Mouse (Mus musculus) left cerebral cortex, adult 8-10 months (tissue): Measurements from ENCODE around the gene Gga1. TPM values are rescaled to one million over a fixed set of nuclear protein-coding genes. Genes with fewer than 3 reads are reported as not detected.
A peak's percentile ranks its signal among the peaks of the same experiment; 100 is the strongest.

ENCODE experiments used
- DNase-seq, 2 experiments: peaks; one replicate each; pipeline ENCODE4 v3.0.0; 2022; ENCODE audit warnings: low spot score in 2 of 2
- total RNA-seq, 4 experiments: library from RNA; stranded (reverse); gene quantifications; 2 replicates each; pipeline ENCODE4 v1.2.4; 2022

Gga1 gene
- 10 to 100 TPM; 53.5 to 64.7 (median 57.6) TPM for total RNA-seq

DNA sequence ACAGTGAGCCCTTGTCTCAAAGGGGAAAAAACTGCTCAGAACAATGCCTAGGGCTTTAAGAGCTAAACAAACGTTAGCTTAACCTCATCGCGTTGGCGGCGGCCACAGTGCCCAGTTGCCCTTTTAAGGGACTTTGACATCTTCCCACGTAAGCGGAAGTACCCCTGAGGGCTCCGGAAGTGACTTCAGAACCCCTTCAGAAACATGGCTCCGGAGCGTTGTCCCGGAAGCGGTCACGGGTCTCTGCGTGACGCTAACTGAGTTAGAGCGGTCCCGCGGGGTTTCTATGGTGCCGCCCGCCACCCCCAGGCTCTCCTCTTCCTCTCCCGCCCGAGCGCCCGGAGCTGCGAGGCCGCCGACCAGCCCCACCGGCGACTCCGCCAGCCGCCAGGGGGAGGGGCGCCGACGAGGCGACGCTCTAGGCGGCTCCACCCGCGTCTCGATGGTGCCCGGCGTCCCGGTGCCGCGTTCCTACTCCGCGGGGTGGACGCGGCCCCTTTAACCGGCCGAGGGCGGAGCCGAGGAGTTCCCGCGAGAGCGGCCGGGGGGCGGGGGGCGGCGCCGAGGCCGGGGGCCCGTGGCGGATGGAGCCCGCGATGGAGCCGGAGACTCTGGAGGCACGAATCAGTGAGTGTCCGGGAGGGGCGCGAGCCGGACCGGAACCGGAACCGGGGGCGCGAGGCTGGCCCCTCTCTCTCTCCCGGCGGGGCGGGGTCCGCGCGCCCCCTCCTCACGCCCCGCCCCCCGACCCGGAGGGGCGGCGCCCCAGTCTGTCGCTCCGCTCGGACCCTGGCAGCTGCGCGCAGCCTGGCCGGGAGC lies at the start of gene Gga1:
Gene Gga1, plus strand, starts transcription at position 200 of the 819 bp plus-strand sequence.
- peak; percentile 95 for DNase-seq

DNA sequence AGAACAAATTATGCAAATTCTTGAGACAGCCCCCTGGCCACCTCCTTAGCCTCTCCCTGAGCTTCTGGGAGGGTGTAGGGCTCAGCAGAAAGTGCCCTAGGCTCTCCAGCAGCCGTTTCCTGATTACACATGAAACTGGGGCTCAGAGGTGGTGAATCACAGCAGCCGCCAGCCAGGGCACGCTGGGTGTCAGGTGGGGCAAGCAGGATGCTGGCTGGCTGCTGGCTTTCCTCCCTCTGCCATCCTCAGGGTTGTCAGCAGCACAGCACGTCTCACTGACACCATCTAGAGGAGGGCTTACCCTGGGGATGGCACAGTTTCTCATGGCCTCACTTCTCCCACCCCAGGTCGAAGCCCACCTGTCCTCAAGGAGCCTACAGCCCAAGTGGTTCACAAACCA lies 48.7 kb upstream of the Gga1 start:
- no peak for DNase-seq

- no peak for DNase-seq
These were observed 47.4 kb upstream of the Gga1 start for GRCm38 (mm10) chr15:78829636-78830035.

- no peak for DNase-seq
These were observed 46.0 kb upstream of the Gga1 start for GRCm38 (mm10) chr15:78830742-78831719.

GRCm38 (mm10) chr15:78831720-78832657 lies 45.0 kb upstream of the Gga1 start:
- no peak for DNase-seq

- DNase-seq: peak in 1 of 2 experiments; percentile 82
These were observed 44.3 kb upstream of the Gga1 start for GRCm38 (mm10) chr15:78832701-78833123.

DNA sequence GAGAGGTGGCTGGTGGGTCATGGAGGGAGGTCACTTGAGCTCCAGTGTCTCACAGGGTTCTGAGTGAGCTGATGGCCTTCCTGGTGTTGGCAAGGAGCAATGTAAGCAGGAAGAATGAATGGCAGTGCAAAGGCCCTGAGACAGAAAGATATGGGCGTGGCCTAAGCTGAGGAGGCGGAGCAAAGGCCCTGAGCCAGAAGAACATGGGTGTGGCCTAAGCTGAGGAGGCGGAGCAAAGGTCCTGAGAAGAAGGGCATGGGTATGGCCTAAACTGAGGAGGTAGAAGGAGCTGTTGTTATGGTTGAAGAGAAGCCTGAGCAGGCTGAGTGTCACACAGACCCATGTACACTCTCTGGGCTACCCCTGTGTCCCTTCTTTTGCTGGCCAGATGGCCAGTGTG lies 43.4 kb upstream of the Gga1 start:
- no peak for DNase-seq

GRCm38 (mm10) chr15:78834233-78835005 lies 42.6 kb upstream of the Gga1 start:
- no peak for DNase-seq

DNA sequence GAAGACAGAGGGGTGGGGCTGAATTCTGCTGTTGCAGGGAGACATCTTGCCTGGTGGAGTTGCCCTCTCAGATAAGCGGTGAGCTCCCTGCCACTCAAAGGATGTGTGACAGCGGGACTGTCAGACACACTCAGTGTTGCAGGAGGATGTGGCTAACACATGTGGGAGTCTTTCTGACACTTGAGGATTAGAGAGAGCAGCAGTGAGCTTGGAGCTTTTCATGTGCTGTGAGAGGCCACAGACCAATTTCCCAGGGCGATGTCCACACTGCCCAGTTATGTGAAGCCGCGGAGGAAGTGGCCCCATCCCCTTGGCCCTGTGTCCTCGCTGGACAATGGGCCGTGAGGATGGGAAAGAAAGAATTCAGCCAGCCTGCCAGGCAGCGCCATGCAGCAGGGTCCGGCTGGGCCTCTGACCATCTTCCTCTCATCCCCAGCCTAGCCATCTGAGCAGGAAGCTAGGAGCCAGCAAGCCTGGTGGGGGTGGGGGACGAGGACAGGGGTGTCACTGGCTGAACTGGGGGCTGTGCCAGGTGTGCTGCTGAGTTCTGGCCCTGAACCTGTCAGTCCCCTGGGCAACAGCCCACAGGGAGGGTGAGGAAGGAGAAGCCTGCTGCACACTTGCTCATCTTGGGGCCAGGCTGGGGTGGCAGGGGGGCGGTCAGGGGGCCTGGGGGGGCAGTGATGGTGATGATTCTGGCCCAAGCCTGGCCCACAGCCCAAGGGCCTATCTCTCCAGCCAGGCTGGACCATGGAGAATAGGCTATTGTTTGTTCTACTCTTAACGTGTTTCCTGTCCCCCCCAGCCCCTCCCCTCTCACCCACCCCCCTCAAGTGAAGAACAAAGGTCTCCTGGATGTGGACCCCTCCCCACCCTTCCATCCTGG lies 41.5 kb upstream of the Gga1 start:
- no peak for DNase-seq

GRCm38 (mm10) chr15:78836086-78836621 lies 40.8 kb upstream of the Gga1 start:
- no peak for DNase-seq

DNA sequence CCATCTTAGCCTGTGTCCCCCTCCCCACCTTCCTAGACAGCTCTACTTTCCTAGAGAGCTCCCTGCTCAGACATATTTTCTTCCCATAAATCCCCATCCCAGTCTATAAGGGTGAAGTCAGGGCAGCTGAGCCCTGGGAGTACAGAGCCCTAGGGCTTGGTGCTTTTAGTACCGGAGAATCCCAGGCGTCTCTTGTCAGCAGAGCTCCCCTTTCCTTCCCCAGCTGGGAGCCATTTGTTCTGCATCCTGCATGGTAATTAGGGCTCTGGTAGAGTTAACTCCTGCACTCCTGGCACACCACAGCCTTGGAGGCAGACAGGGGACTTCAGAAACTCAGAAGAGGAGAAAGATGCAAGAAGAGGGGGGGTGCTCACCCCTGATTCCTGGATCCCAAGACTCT lies 37.2 kb upstream of the Gga1 start:
- no peak for DNase-seq

DNA sequence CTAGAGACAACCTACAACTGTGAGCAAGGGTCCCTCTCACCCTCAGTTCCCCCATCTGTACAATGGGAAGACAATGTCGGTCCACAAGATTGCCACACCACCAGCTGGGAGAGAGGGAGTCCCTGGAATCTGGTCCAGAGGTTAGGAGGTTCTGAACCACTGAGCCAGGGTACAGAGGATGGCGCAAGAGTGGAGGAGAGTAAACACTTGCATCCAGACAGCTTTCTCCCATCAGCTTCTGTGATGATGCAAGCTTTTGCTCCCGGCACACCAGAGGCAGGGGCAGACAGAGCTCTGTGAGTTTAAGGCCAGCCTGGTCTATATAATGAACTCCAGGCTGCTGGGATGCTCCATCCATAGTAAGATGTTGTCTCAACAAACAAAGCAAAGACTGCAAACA lies 36.7 kb upstream of the Gga1 start:
- no peak for DNase-seq

DNA sequence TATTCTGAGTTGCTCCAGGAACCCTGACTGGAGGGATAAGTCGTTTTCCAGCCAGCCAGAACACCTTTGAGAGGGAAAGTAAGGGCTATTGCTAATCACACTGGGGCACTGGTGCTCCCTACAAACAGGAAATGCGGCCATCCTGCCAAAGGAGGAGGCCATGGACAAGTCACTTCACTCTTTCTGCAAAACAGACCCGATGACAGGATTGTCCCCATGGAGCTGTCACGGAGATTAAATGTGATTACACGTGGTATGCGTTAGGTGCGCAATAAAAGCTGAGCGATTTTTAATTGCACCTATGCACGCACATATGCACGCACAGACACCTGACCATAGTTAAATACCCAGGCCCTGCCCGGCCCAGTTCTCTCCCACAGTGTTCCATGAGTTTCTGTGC lies 36.2 kb upstream of the Gga1 start:
- DNase-seq: no peak

DNA sequence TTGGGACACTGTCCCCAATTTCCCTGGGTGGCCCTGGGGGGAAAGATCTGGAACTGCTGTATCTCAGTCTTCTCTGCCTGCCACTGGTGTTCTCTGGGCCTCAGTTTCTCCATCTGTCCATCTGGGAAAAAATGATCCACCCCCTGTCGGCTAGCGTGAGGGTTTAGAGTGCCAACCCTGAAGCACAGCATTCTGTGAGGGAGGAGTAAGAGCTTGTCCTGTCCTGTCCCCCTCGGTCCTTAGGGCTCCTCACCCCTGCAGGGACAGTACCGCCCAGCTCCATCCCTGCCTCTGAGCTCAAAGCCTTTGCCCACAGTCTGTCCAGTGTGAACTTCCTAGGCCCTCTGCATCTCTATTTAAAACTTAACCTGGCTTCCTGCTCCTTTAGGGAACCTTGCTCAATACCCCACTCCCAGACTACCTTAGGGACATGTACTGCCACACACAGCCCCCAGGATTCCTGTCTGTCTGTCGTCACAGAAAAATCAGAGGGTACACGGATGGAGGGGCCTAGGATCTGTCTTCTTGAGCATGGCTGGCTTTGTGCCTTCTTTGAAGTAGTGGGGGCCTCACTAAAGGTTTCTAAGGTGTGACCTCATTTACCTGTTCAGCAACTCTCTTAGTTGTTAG lies 35.7 kb upstream of the Gga1 start:
- no peak for DNase-seq

GRCm38 (mm10) chr15:78842371-78843163 lies 34.4 kb upstream of the Gga1 start, which contains the start of gene Cdc42ep1:
Cdc42ep1 (plus strand) TSS chr15:78842624.
- DNase-seq: no peak

DNA sequence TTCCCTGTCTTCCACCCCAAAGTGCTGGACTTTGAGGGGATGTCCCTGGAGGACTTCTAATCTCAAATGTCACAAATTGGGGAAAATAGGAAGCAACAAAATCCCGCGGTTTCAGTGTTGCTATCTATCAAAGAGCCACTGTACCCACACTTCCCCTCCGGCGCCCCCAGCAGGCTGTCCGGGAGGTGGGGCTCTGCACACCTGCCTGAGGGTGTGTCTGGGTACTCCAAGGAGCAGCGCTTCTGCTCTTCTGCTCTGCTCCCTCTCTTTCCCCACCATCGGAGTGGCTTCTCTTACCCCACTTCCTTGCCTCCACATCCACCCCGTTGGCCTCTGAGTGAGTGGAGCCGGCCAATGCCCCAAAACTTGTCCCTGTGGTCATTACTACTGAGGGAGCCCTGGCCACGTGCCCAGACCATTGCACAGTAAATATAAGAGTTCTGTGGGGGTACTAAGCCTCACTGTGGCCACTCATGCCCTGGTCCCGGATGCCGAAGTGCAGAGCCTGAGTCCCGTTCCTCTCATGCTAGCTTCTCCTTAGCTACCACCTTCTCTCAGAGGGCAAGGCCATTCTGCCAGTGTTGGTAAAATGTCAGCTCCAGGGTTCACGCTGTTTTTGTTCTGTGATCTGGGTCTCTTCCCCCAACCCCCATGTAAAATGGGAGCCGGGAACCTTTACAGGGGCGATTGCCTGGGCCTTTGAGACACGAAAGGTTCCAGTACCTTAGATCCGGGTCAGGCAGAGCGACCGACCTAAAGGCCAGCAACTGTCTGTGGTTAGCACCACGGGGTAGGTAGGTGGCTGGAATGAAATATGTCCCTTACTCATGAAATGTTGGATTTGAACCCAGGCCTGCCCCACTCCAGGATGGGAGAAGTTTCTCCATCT lies 33.2 kb upstream of the Gga1 start:
- no peak for DNase-seq

- peak in 1 of 2 experiments; percentile 62 for DNase-seq
These were observed 32.2 kb upstream of the Gga1 start for GRCm38 (mm10) chr15:78844791-78845190.
